In genomic region chr10:120390912-120391835, GRCm38 (mm10) we compare ENCODE assay signal across 11 mouse cellular contexts.
DNase-seq lines count a peak whose midpoint lies in the region; ATAC-seq lines count a peak whose summit lies in the region.
"Had no signal": no experiment of that assay in that cellular context is flagged by ENCODE, and none has a peak within 500 bp of the region (broad histone marks: within the 10 kb centered on the region; RNA-seq: fewer than 3 reads in every experiment).

No protein-coding gene starts in this region.

- no peaks in the 10 kb centered on the region for H3K9me3 ChIP-seq in forebrain, embryonic 12.5 days
- H3K9me3 ChIP-seq in hindbrain, embryonic 12.5 days (replicated peaks) = no peaks in the 10 kb centered on the region
- no peaks in the 10 kb centered on the region for H3K9me3 ChIP-seq in midbrain, embryonic 16.5 days (replicated peaks; ENCODE audit: control insufficient read depth, low read length, poor library complexity, severe bottlenecking)

- H3K4me1 ChIP-seq in forebrain, embryonic 12.5 days = peaks cover 57% of the 10 kb centered on the region
- H3K4me1 ChIP-seq in hindbrain, embryonic 12.5 days = peaks cover 37% of the 10 kb centered on the region
- H3K4me1 ChIP-seq in midbrain, embryonic 16.5 days (ENCODE audit: control insufficient read depth, insufficient read depth, low read length) = peaks cover 12% of the 10 kb centered on the region

- no peak overlapping the region; the same call in 1 of the 2 replicates for H3K9ac ChIP-seq in forebrain, embryonic 12.5 days
- 0 out of 2 replicates have a peak overlapping the region, but pooled peaks have one; percentile 19 for H3K9ac ChIP-seq in hindbrain, embryonic 12.5 days
- H3K9ac ChIP-seq in midbrain, embryonic 16.5 days (ENCODE audit: low read depth, low read length) = no peak overlapping the region

- no peaks in the 10 kb centered on the region for H3K36me3 ChIP-seq in forebrain, embryonic 12.5 days (replicated peaks)
- H3K36me3 ChIP-seq in hindbrain, embryonic 12.5 days = no peaks in the 10 kb centered on the region
- H3K36me3 ChIP-seq in midbrain, embryonic 16.5 days (ENCODE audit: control insufficient read depth, insufficient read depth, low read length) = no peaks in the 10 kb centered on the region

- peak overlapping the region; percentile 39 for H3K4me2 ChIP-seq in forebrain, embryonic 12.5 days
- H3K4me2 ChIP-seq in hindbrain, embryonic 12.5 days (replicated peaks) = peak overlapping the region; percentile 41
- H3K4me2 ChIP-seq in midbrain, embryonic 16.5 days (ENCODE audit: low read length) = peak overlapping the region; percentile 31

- peak; percentile 44 to 61 for DNase-seq in kidney, postnatal 25 days
- DNase-seq in left cerebral cortex, adult 9 months (ENCODE audit: low spot score in 2 of 2) = no peak
- no peak for DNase-seq in right cerebral cortex, postnatal 10 days (ENCODE audit: low spot score in 2 of 2)
- DNase-seq in retina, embryonic 14.5 days (ENCODE audit: low spot score) = no peak
- no peak for DNase-seq in left cerebral cortex, postnatal 4 days
- DNase-seq: gastrocnemius, postnatal 10 days; lung, postnatal 10 days; spleen, adult 18-20 months had no signal

- peak overlapping the region; percentile 14; the same call in 1 of the 2 replicates for H3K4me3 ChIP-seq in forebrain, embryonic 12.5 days (replicated peaks)
- 0 out of 2 replicates have a peak overlapping the region, but pooled peaks have one; percentile 1 for H3K4me3 ChIP-seq in hindbrain, embryonic 12.5 days
- H3K4me3 ChIP-seq in midbrain, embryonic 16.5 days (ENCODE audit: low read depth, low read length) = no peak overlapping the region

- no peak for ATAC-seq in forebrain, embryonic 12.5 days (ENCODE audit: low FRiP score)
- ATAC-seq in hindbrain, embryonic 12.5 days (ENCODE audit: low FRiP score) = no peak
- no peak for ATAC-seq in midbrain, embryonic 16.5 days

- no peak overlapping the region for H3K27ac ChIP-seq in forebrain, embryonic 12.5 days
- no peak overlapping the region for H3K27ac ChIP-seq in hindbrain, embryonic 12.5 days
- no peak overlapping the region for H3K27ac ChIP-seq in midbrain, embryonic 16.5 days (ENCODE audit: low read length)

- peaks cover 9% of the 10 kb centered on the region; the same call in 1 of the 2 replicates for H3K27me3 ChIP-seq in forebrain, embryonic 12.5 days
- H3K27me3 ChIP-seq in hindbrain, embryonic 12.5 days = peaks cover 10% of the 10 kb centered on the region
- H3K27me3 ChIP-seq in midbrain, embryonic 16.5 days (ENCODE audit: control insufficient read depth, insufficient read depth, low read depth, low read length) = peaks cover 3% of the 10 kb centered on the region; the same call in 1 of the 2 replicates

- intact Hi-C loops in left cerebral cortex, postnatal 4 days (cut with DNase I) = no loop called here

- WGBS in forebrain, embryonic 12.5 days = 18% methylated on average over 28 of the region's 28 CpGs
- WGBS in hindbrain, embryonic 12.5 days = 19% methylated on average over 28 of the region's 28 CpGs
- 25% methylated on average over 28 of the region's 28 CpGs for WGBS in midbrain, embryonic 16.5 days

Comparison
In these comparisons a context has a peak if more than half of its experiments do, and no peak if none do; other contexts are left out.
1. DNase-seq: peak in kidney, postnatal 25 days (2 of 2); none in left cerebral cortex, adult 9 months (0 of 2), right cerebral cortex, postnatal 10 days (0 of 2), retina, embryonic 14.5 days (single experiment) and left cerebral cortex, postnatal 4 days (single experiment).
2. Peak in every context shown above with its lines, with median percentiles within 50 percentile points of each other: H3K4me2 ChIP-seq.